Mouse (Mus musculus) thymus, adult 2 months (tissue): Measurements from ENCODE around the gene Muc3. TPM values are rescaled to one million over a fixed set of nuclear protein-coding genes. Genes with fewer than 3 reads are reported as not detected.

ENCODE experiments used
- DNase-seq: peaks from one replicate; pipeline ENCODE4 v3.0.0; 2021
- H3K27ac ChIP-seq: fragments of 200-500 bp; 2 replicates; pipeline ENCODE4 v1.5.1; 2012; ENCODE audit warnings: low read length, control low read depth; ENCODE audit not compliant: control insufficient read depth, insufficient read depth
- H3K27me3 ChIP-seq: fragments of 200-500 bp; 2 replicates; pipeline ENCODE4 v1.6.1; 2012; ENCODE audit warnings: mild to moderate bottlenecking, low read length, moderate library complexity, mixed read lengths; ENCODE audit not compliant: control insufficient read depth, insufficient read depth
- H3K36me3 ChIP-seq: fragments of 200-500 bp; 2 replicates; pipeline ENCODE4 v1.6.1; 2012; ENCODE audit warnings: mild to moderate bottlenecking, low read length, moderate library complexity; ENCODE audit not compliant: control insufficient read depth, insufficient read depth
- H3K4me1 ChIP-seq: fragments of 200-500 bp; replicated peaks from 2 replicates; pipeline ENCODE4 v1.6.1; 2012; ENCODE audit warnings: low read length; ENCODE audit not compliant: control insufficient read depth, insufficient read depth
- H3K4me3 ChIP-seq: fragments of 200-500 bp; 2 replicates; pipeline ENCODE4 v1.5.1; 2012; ENCODE audit warnings: mild to moderate bottlenecking, low read length, control low read depth, moderate library complexity; ENCODE audit not compliant: control insufficient read depth, insufficient read depth
- CTCF ChIP-seq: fragments of 200-500 bp; IDR thresholded peaks from 2 replicates; pipeline ENCODE4 v1.5.1; 2012; ENCODE audit warnings: mild to moderate bottlenecking, control low read depth, low read length, moderate library complexity, borderline replicate concordance; ENCODE audit not compliant: control insufficient read depth, poor library complexity, insufficient read depth; ENCODE audit errors: extremely low read depth
- POLR2A ChIP-seq: fragments of 200-500 bp; IDR thresholded peaks from 2 replicates; pipeline ENCODE4 v1.6.1; 2012; ENCODE audit warnings: mild to moderate bottlenecking, low read length, control low read depth, moderate library complexity; ENCODE audit not compliant: control insufficient read depth, poor library complexity, insufficient read depth; ENCODE audit errors: extremely low read depth
- WGBS: fragments of 180-500 bp; shearing (Covaris S2); methylation state at CpG from one replicate; pipeline ENCODE4 v1.1.7; 2018; 5-methylcytosine and 5-hydroxymethylcytosine counted together
- polyA plus RNA-seq: library from polyadenylated mRNA; depleted of rRNA; stranded (reverse); fragments of >200 nt; gene quantifications from 2 replicates; pipeline ENCODE4 v1.2.3, GENCODE M21; 2012

The Muc3 gene
- polyA plus RNA-seq, 1 experiment: 0.86 TPM

GRCm38 (mm10) chr5:137098418-137098817, 50.7 kb downstream of the Muc3 start:
- Histone ChIP-seq H3K27ac (no peak overlapping the region), H3K36me3 (no peaks in the 10 kb centered on the region), H3K27me3 (no peaks in the 10 kb centered on the region), H3K4me1 (peaks cover 13% of the 10 kb centered on the region), H3K4me3 (no peak overlapping the region)
- WGBS: 71% methylated on average over 11 of the region's 11 CpGs
- no peak for TF ChIP-seq POLR2A
- TF ChIP-seq CTCF: no peak
- no peak for DNase-seq

DNA sequence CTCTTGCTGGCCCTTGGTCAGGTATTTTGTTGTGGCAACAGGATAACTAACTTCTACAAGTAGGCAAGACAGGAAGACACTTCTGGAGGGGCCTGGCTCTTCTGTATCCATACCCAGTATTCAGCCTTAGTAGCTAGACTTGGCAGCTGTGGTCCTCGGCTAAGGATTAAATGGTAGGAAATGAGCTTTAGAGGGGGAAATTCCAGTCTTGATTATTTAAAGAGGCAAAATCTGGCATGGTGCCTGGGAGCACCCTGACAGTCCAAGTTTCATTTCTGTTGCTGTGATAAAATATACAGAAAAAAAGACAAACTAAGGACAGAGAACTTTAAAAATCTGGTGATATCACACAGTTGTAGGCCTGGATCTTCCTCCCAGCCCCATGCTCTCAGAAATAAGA, 53.1 kb downstream of the Muc3 start:
- H3K27ac ChIP-seq: no peak overlapping the region
- H3K36me3 ChIP-seq: no peaks in the 10 kb centered on the region
- no peaks in the 10 kb centered on the region for H3K27me3 ChIP-seq
- H3K4me1 ChIP-seq: no peaks in the 10 kb centered on the region; the same call in 1 of the 2 replicates
- no peak for TF ChIP-seq POLR2A
- no peak for TF ChIP-seq CTCF
- WGBS: 91% methylated on average over 1 of the region's 1 CpGs
- no peak overlapping the region for H3K4me3 ChIP-seq
- no peak for DNase-seq

DNA sequence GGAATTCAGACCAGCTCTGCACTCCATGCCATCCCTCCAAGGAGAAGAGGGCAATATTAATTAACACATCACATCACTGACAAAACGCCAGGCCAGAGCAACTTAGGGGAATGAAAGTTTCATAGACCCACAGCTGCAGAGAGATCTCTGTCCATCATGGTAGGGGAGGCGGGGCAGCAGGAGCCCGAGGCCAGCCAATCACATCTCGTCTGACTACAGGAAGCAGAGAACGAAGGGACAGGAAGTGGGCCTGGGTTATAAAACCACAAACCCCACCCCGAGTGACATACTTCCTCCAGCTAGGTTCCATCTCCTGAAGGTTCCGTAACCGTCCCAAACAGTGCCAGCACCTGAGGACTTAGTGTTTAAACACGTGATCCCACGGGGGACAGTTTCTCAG, 54.0 kb downstream of the Muc3 start:
- TF ChIP-seq CTCF (no peak), POLR2A (no peak)
- Histone ChIP-seq H3K36me3 (no peaks in the 10 kb centered on the region), H3K27me3 (no peaks in the 10 kb centered on the region), H3K27ac (no peak overlapping the region), H3K4me1 (no peaks in the 10 kb centered on the region; the same call in 1 of the 2 replicates), H3K4me3 (no peak overlapping the region)
- 57% methylated on average over 10 of the region's 10 CpGs for WGBS
- DNase-seq: no peak

DNA sequence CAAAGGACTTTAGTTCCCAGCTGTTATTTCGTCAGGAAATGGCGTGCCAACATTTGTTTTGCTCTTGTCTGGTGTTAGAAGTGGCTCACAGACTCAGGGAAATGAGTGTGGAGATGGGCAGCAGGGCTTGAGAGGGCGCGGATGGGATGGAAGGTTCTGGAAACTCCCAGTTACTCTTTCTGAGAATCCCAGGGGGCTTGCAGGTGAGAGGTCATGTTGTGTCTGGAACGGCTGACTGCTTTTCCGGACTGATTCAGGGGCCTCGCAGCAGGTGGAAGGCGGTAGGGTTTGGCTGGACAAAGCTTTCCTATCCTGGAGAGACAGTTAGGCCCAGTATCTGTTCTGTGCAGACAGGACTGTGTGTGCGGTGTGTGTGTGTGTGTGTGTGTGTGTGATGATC, 55.4 kb downstream of the Muc3 start:
- DNase-seq: no peak
- Histone ChIP-seq H3K4me1 (no peaks in the 10 kb centered on the region; the same call in 1 of the 2 replicates), H3K27me3 (no peaks in the 10 kb centered on the region), H3K4me3 (no peak overlapping the region), H3K36me3 (no peaks in the 10 kb centered on the region), H3K27ac (no peak overlapping the region)
- TF ChIP-seq CTCF (no peak), POLR2A (no peak)
- 88% methylated on average over 9 of the region's 9 CpGs for WGBS

DNA sequence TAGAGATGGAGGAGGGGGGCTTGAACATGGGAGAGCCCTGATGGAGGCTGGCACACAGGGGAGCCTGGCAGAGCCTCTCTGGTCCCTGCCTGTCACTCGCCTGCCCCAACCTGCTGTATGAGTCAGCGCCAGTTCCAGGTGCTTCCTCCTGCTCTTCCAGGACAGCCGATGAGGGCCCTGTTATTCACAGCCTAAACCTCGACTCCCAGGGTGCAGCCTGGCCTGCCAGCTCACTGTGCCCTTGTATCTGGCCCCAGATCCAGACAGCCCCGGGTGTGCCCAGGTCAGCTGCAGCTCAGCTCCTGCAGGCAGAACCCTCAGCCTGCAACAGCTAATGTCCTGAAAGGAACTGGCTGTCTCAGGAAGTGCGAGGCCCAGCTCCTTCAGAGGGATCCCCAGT, 57.6 kb downstream of the Muc3 start:
- H3K27me3 ChIP-seq: no peaks in the 10 kb centered on the region
- H3K27ac ChIP-seq: no peak overlapping the region
- no peaks in the 10 kb centered on the region for H3K36me3 ChIP-seq
- no peaks in the 10 kb centered on the region; the same call in 1 of the 2 replicates for H3K4me1 ChIP-seq
- DNase-seq: no peak
- no peak overlapping the region for H3K4me3 ChIP-seq
- TF ChIP-seq CTCF: no peak
- no peak for TF ChIP-seq POLR2A
- 33% methylated on average over 6 of the region's 6 CpGs for WGBS

DNA sequence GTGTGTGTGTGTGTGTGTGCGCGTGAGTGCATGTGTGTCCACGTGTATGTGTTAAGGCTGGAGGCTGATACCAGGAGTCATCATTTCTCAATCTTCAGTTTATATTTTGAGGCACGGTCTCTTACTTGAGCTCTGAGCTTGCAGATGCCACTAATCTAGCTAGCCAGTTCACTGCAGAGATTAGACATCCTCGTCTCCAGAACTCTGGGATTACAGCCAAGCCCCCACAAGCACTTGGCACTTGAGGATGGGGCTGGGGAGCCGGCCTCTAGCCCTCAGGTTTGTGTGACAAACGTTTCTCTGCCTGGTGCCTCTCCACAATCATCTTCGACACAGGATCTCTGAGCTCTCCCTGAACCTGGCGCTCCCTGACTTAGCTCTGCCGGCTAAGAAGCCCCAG, 58.3 kb downstream of the Muc3 start:
- 93% methylated on average over 10 of the region's 10 CpGs for WGBS
- no peaks in the 10 kb centered on the region; the same call in 1 of the 2 replicates for H3K4me1 ChIP-seq
- TF ChIP-seq CTCF (no peak), POLR2A (no peak)
- H3K4me3 ChIP-seq: no peak overlapping the region
- no peak for DNase-seq
- H3K27me3 ChIP-seq: no peaks in the 10 kb centered on the region
- H3K27ac ChIP-seq: no peak overlapping the region
- no peaks in the 10 kb centered on the region for H3K36me3 ChIP-seq

GRCm38 (mm10) chr5:137087410-137087809, 61.7 kb downstream of the Muc3 start:
- Histone ChIP-seq H3K27ac (no peak overlapping the region), H3K36me3 (no peaks in the 10 kb centered on the region), H3K4me3 (no peak overlapping the region), H3K4me1 (no peaks in the 10 kb centered on the region), H3K27me3 (no peaks in the 10 kb centered on the region)
- WGBS: 87% methylated on average over 8 of the region's 8 CpGs
- TF ChIP-seq POLR2A (no peak), CTCF (no peak)
- DNase-seq: no peak
